Mouse (Mus musculus): ENCODE data around the gene Fcho2. TPM values are rescaled to one million over a fixed set of nuclear protein-coding genes. Genes with fewer than 3 reads are reported as not detected.

Gene Fcho2
- total and polyA plus RNA-seq, 3 experiments, result 3.0 to 9.0 (median 5.6) TPM

DNA sequence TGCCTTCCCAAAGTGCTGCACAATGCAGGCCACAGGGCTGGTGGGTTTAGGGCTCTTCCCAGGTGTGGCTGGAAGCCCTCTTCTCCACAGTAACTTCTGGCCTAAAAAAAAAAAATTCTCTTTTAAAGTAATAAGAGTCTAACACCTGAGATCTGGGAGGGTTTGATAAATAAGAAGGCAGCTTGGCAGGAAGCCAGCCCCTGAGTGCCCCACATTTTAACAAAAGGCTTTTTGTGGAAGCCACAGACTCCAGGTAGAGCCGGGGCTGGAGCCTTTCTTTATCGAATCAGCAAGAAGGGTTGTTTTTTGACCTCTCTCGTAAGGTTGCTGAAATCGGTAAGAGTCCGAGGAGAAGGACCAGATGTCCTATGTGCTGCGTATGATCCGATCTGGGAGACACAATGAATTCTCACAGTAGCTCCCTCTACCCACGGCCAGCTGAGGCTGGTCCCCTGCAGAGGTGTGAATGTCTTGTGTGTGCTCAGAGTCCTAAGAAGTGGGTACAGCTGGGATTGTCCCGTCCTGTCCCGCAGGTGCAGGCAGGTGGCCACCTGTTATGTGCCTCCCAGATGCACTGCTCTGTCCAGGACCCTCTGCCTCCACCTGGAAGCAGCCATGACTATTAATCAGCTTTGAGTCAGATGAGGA is 114.5 kb downstream of the Fcho2 start:
- Histone ChIP-seq H3K4me3 (replicated peaks in 1 of 3; ENCODE audit: low read depth in 2 of 3, low read length in 2 of 3, poor library complexity in 1 of 3) (no peak overlapping the region), H3K27ac (ENCODE audit: insufficient read depth, low read depth) (no peak overlapping the region), H3K9me3 (replicated peaks; ENCODE audit: low read length) (no peaks in the 10 kb centered on the region), H3K4me2 (ENCODE audit: insufficient read depth, low read depth, poor library complexity, severe bottlenecking) (no peak overlapping the region), H3K27me3 (replicated peaks) (no peaks in the 10 kb centered on the region), H3K4me1 (ENCODE audit: control insufficient read depth in 1 of 2, insufficient read depth in 2 of 2) (peaks cover 0 to 12% of the 10 kb centered on the region in 2 experiments; a peak in 2 of 4 replicates), H3K36me3 (replicated peaks in 1 of 2; ENCODE audit: control insufficient read depth in 1 of 2, insufficient read depth in 1 of 2, low read length in 1 of 2) (no peaks in the 10 kb centered on the region), H3K9ac (ENCODE audit: insufficient read depth, low read depth) (no peak overlapping the region), H3K79me2 (replicated peaks; ENCODE audit: control insufficient read depth, extremely low read depth, insufficient read depth, poor library complexity, severe bottlenecking) (no peaks in the 10 kb centered on the region)
- dilution Hi-C loops (cut with MboI; ENCODE audit: extremely low pct_ligation_motif_present, extremely low pct_unique_long_range_greater_than_20kb, low sequenced_read_pairs), result no loop called here
- no peak for DNase-seq (ENCODE audit: extremely low read depth)
- in situ Hi-C loops (cut with MboI; ENCODE audit: low pct_ligation_motif_present, low pct_unique_long_range_greater_than_20kb, low sequenced_read_pairs), result no loop called here
- TF ChIP-seq SIN3A (IDR thresholded peaks at IDR 0.05; ENCODE audit: low read length) (no peak), ZMIZ1 (IDR thresholded peaks at IDR 0.05; ENCODE audit: low read depth, low read length) (no peak), USF2 (conservative IDR thresholded peaks at IDR 0.05; ENCODE audit: low read depth, low read length) (no peak), NELFE (IDR thresholded peaks at IDR 0.05; ENCODE audit: low read depth, low read length) (no peak)

- dilution Hi-C loops (cut with MboI; ENCODE audit: extremely low pct_ligation_motif_present, extremely low pct_unique_long_range_greater_than_20kb, low sequenced_read_pairs) (no loop called here), in situ Hi-C loops (cut with MboI; ENCODE audit: low pct_ligation_motif_present, low pct_unique_long_range_greater_than_20kb, low sequenced_read_pairs) (no loop called here)
- DNase-seq (ENCODE audit: extremely low read depth), result no peak
- H3K4me3 ChIP-seq (replicated peaks in 1 of 3; ENCODE audit: low read depth in 2 of 3, low read length in 2 of 3, poor library complexity in 1 of 3), result no peak overlapping the region
- TF ChIP-seq POLR2A (IDR thresholded peaks at IDR 0.05; ENCODE audit: low read depth, low read length) (no peak), CTCF (conservative IDR thresholded peaks at IDR 0.05 in 1 of 2, IDR thresholded peaks at IDR 0.05 in 1 of 2; ENCODE audit: low read depth in 2 of 2, low read length in 2 of 2) (no peak), RCOR1 (conservative IDR thresholded peaks at IDR 0.05; ENCODE audit: low read depth, low read length) (no peak)
- H3K27ac ChIP-seq (ENCODE audit: insufficient read depth, low read depth), result no peak overlapping the region
- H3K9me3 ChIP-seq (replicated peaks; ENCODE audit: low read length), result no peaks in the 10 kb centered on the region
- H3K79me2 ChIP-seq (replicated peaks; ENCODE audit: control insufficient read depth, extremely low read depth, insufficient read depth, poor library complexity, severe bottlenecking), result no peaks in the 10 kb centered on the region
- no peak overlapping the region for H3K4me2 ChIP-seq (ENCODE audit: insufficient read depth, low read depth, poor library complexity, severe bottlenecking)
- no peaks in the 10 kb centered on the region for H3K36me3 ChIP-seq (replicated peaks in 1 of 2; ENCODE audit: control insufficient read depth in 1 of 2, insufficient read depth in 1 of 2, low read length in 1 of 2)
- peaks cover 0 to 19% of the 10 kb centered on the region in 2 experiments; a peak in 2 of 4 replicates for H3K4me1 ChIP-seq (ENCODE audit: control insufficient read depth in 1 of 2, insufficient read depth in 2 of 2)
- no peak overlapping the region for H3K9ac ChIP-seq (ENCODE audit: insufficient read depth, low read depth)
- no peaks in the 10 kb centered on the region for H3K27me3 ChIP-seq (replicated peaks)
These were observed 115.2 kb downstream of the Fcho2 start for GRCm38 (mm10) chr13:98699982-98700540.

- in situ Hi-C loops (cut with MboI; ENCODE audit: low pct_ligation_motif_present, low pct_unique_long_range_greater_than_20kb, low sequenced_read_pairs), result no loop called here
- H3K4me1 ChIP-seq (ENCODE audit: control insufficient read depth in 1 of 2, insufficient read depth in 2 of 2), result peaks cover 0 to 19% of the 10 kb centered on the region in 2 experiments; a peak in 2 of 4 replicates
- H3K4me3 ChIP-seq (replicated peaks in 1 of 3; ENCODE audit: low read depth in 2 of 3, low read length in 2 of 3, poor library complexity in 1 of 3), result no peak overlapping the region
- no peaks in the 10 kb centered on the region for H3K79me2 ChIP-seq (replicated peaks; ENCODE audit: control insufficient read depth, extremely low read depth, insufficient read depth, poor library complexity, severe bottlenecking)
- H3K27me3 ChIP-seq (replicated peaks), result no peaks in the 10 kb centered on the region
- DNase-seq (ENCODE audit: extremely low read depth), result no peak
- no peaks in the 10 kb centered on the region for H3K9me3 ChIP-seq (replicated peaks; ENCODE audit: low read length)
- no peak overlapping the region for H3K4me2 ChIP-seq (ENCODE audit: insufficient read depth, low read depth, poor library complexity, severe bottlenecking)
- dilution Hi-C loops (cut with MboI; ENCODE audit: extremely low pct_ligation_motif_present, extremely low pct_unique_long_range_greater_than_20kb, low sequenced_read_pairs), result no loop called here
- H3K27ac ChIP-seq (ENCODE audit: insufficient read depth, low read depth), result no peak overlapping the region
- H3K9ac ChIP-seq (ENCODE audit: insufficient read depth, low read depth), result no peak overlapping the region
- TF ChIP-seq NRF1 (IDR thresholded peaks at IDR 0.05; ENCODE audit: low read depth, low read length), result no peak
- no peak for TF ChIP-seq GABPA (IDR thresholded peaks at IDR 0.05; ENCODE audit: insufficient replicate concordance, low read depth, low read length)
- TF ChIP-seq MAZ (IDR thresholded peaks at IDR 0.05; ENCODE audit: low read depth, low read length), result no peak
- no peak for TF ChIP-seq ZMIZ1 (IDR thresholded peaks at IDR 0.05; ENCODE audit: low read depth, low read length)
- no peak for TF ChIP-seq IRF4 (IDR thresholded peaks at IDR 0.05; ENCODE audit: low read depth, low read length)
- no peak for TF ChIP-seq HCFC1 (IDR thresholded peaks at IDR 0.05; ENCODE audit: low read depth, low read length)
- no peak for TF ChIP-seq RCOR1 (conservative IDR thresholded peaks at IDR 0.05; ENCODE audit: low read depth, low read length)
- TF ChIP-seq EP300 (IDR thresholded peaks at IDR 0.05; ENCODE audit: low read length), result no peak
- no peak for TF ChIP-seq MEF2A (IDR thresholded peaks at IDR 0.05; ENCODE audit: borderline replicate concordance, low read depth, low read length)
- TF ChIP-seq CHD1 (IDR thresholded peaks at IDR 0.05; ENCODE audit: low read depth, low read length), result no peak
- no peak for TF ChIP-seq E2F4 (IDR thresholded peaks at IDR 0.05; ENCODE audit: insufficient replicate concordance, low read depth, low read length)
- no peaks in the 10 kb centered on the region for H3K36me3 ChIP-seq (replicated peaks in 1 of 2; ENCODE audit: control insufficient read depth in 1 of 2, insufficient read depth in 1 of 2, low read length in 1 of 2)
These were observed 116.1 kb downstream of the Fcho2 start for GRCm38 (mm10) chr13:98699051-98699744.

Data from CH12.LX (cell line).